Mouse (Mus musculus) gastrocnemius, adult 2 months (tissue): ENCODE data around the gene Tmem115. TPM values are rescaled to one million over a fixed set of nuclear protein-coding genes. Genes with fewer than 3 reads are reported as not detected.

ENCODE experiments used
- DNase-seq: peaks from one replicate; pipeline ENCODE4 v3.0.0; 2022
- H3K27ac ChIP-seq: fragments of 200-600 bp; 2 replicates; pipeline ENCODE4 v1.8.1; 2022; ENCODE audit warnings: mild to moderate bottlenecking
- H3K4me3 ChIP-seq: fragments of 200-600 bp; 2 replicates; pipeline ENCODE4 v1.8.1; 2022; ENCODE audit warnings: mild to moderate bottlenecking, moderate library complexity
- CTCF ChIP-seq: fragments of 200-600 bp; IDR thresholded peaks from 2 replicates; pipeline ENCODE4 v1.8.1; 2022; ENCODE audit warnings: antibody characterized with exemption, mild to moderate bottlenecking, moderate library complexity
- intact Hi-C: fragments of 180-260 bp; cut with DNase I; formaldehyde crosslinking; loops from one replicate; pipeline ENCODE4 v1.15.1; 2025
- long read RNA-seq, 2 experiments: library from polyadenylated mRNA; stranded (forward); transcript quantifications; one replicate each; pipeline ENCODE4 v2.0.0; 2021
- total RNA-seq, 2 experiments: library from RNA; stranded (reverse); gene quantifications; 2 replicates each; pipeline ENCODE4 v1.2.3; 2021

Tmem115 gene
- 10 to 100 TPM; 16.6 to 17.3 TPM for total RNA-seq
- long read RNA-seq, experiment 1, transcript Tmem115-201 (2 exons, 2,194 nt): major isoform, 53 of 53 reads
- long read RNA-seq, experiment 1, partial matches to known transcripts: 0 of 53 reads
- long read RNA-seq, experiment 1, other reads (novel, unspliced or antisense): 0 of 53 reads
- long read RNA-seq, experiment 2, transcript Tmem115-201 (2 exons, 2,194 nt): major isoform, 45 of 45 reads
- long read RNA-seq, experiment 2, partial matches to known transcripts: 0 of 45 reads
- long read RNA-seq, experiment 2, other reads (novel, unspliced or antisense): 0 of 45 reads

GRCm38 (mm10) chr9:107533791-107534407, at the start of gene Tmem115:
Gene Tmem115 (plus strand): TSS chr9:107533945.
- TF ChIP-seq CTCF: peak; percentile 26; the same call in 1 of the 2 replicates
- H3K27ac ChIP-seq: peak within 1 kb of the TSS; percentile 94
- intact Hi-C loops: no loop called here
- H3K4me3 ChIP-seq: peak within 1 kb of the TSS; percentile 92
- DNase-seq: peak; percentile 95

DNA sequence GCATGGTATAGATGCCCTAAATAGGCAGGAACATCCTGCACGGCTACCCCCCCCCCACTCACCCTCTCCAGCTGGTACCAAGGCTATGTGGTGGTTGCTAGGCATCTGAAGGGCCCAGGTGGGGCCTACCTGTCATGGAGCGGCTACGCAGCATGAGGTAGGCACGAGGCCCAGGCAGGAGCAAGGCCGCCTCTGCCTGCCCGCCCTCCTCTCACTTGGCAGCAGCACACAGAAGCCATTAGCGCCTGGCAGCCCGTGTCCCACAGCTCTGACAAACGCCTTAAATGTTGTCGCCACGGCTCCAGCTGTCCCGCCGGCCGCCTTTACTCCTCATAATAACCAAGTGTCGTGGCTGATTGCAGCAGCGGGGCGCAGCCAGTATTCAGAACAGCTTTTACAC, 49.4 kb upstream of the Tmem115 start:
- DNase-seq: peak; percentile 27
- H3K4me3 ChIP-seq: no peak overlapping the region
- no peak overlapping the region for H3K27ac ChIP-seq
- TF ChIP-seq CTCF: no peak
- intact Hi-C loops: no loop called here

GRCm38 (mm10) chr9:107484766-107485165, 49.0 kb upstream of the Tmem115 start:
- intact Hi-C loops: no loop called here
- DNase-seq: no peak
- Histone ChIP-seq H3K27ac (no peak overlapping the region), H3K4me3 (no peak overlapping the region)
- TF ChIP-seq CTCF: no peak

DNA sequence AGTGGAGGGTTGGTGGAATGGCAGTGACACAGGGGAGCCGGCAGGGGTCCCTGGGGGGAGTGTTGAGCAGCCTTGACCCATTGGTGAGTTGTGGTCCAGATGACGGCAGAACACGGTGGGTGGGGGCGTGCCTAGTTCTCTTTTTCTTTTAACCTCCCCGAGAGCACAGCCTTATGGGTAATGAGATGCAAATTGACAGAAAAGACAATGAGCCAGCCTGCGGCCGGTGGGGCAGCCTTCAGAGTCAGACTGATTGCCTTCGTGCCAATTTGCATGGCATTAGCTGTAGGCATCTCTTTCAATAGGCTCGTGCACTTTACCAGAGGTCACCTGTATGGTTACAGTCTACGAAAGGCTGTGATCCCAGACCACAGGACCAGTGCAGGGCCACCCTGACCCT, 47.7 kb upstream of the Tmem115 start:
- Histone ChIP-seq H3K4me3 (no peak overlapping the region), H3K27ac (no peak overlapping the region)
- TF ChIP-seq CTCF: no peak
- no peak for DNase-seq
- intact Hi-C loops: no loop called here

GRCm38 (mm10) chr9:107486507-107487225, 47.1 kb upstream of the Tmem115 start:
- no peak for TF ChIP-seq CTCF
- no peak overlapping the region for H3K4me3 ChIP-seq
- H3K27ac ChIP-seq: no peak overlapping the region
- peak; percentile 48 for DNase-seq
- intact Hi-C loops: no loop called here

- DNase-seq: no peak
- TF ChIP-seq CTCF: no peak
- Histone ChIP-seq H3K4me3 (no peak overlapping the region), H3K27ac (no peak overlapping the region)
- intact Hi-C loops: no loop called here
Observed at GRCm38 (mm10) chr9:107490146-107490545, 43.6 kb upstream of the Tmem115 start.

DNA sequence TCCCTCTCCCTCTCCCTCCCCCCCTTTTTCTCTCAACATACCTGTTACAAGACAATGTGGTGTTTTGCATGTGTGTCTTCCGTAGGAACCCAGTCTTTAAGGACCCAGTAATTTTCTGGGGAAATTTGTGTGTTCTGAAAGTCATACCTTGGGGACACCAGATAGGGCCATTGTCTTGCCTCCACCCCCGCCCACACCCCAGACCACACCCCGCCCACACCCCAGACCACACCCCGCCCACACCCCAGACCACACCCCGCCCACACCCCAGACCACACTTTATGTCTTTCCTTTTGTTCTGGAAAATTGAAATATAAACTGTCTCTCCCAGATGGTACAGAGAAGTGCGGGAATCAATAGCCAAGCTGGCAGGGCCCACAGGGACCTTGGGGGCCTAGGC, 43.1 kb upstream of the Tmem115 start:
- Histone ChIP-seq H3K27ac (no peak overlapping the region), H3K4me3 (no peak overlapping the region)
- no peak for TF ChIP-seq CTCF
- DNase-seq: no peak
- intact Hi-C loops: no loop called here

GRCm38 (mm10) chr9:107493511-107493910, 40.2 kb upstream of the Tmem115 start:
- intact Hi-C loops: no loop called here
- no peak for TF ChIP-seq CTCF
- Histone ChIP-seq H3K4me3 (no peak overlapping the region), H3K27ac (no peak overlapping the region)
- DNase-seq: no peak

DNA sequence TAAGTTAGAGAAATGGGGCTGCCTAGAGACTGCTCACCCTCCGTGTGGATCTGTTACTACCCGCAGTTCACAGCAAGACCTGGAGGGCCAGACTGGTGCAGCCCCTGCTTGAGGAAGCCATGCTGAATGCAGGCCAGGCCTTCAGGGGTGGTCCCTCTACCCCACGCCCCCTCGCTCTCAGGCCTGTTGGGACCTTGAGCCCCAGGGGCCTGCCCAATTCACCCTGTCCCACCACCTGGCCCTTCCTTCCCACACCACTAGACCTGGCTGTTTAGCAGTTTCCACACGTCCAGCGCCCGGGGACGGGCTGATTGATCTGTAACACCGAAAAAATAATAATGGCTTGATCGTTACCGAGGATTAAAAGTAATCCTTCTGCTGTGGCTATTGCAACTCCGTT, 39.5 kb upstream of the Tmem115 start:
- Histone ChIP-seq H3K4me3 (no peak overlapping the region), H3K27ac (no peak overlapping the region)
- DNase-seq: no peak
- intact Hi-C loops: no loop called here
- TF ChIP-seq CTCF: no peak

- TF ChIP-seq CTCF: no peak
- Histone ChIP-seq H3K27ac (no peak overlapping the region), H3K4me3 (no peak overlapping the region)
- intact Hi-C loops: no loop called here
- no peak for DNase-seq
Observed at GRCm38 (mm10) chr9:107496359-107496758, 37.4 kb upstream of the Tmem115 start.

DNA sequence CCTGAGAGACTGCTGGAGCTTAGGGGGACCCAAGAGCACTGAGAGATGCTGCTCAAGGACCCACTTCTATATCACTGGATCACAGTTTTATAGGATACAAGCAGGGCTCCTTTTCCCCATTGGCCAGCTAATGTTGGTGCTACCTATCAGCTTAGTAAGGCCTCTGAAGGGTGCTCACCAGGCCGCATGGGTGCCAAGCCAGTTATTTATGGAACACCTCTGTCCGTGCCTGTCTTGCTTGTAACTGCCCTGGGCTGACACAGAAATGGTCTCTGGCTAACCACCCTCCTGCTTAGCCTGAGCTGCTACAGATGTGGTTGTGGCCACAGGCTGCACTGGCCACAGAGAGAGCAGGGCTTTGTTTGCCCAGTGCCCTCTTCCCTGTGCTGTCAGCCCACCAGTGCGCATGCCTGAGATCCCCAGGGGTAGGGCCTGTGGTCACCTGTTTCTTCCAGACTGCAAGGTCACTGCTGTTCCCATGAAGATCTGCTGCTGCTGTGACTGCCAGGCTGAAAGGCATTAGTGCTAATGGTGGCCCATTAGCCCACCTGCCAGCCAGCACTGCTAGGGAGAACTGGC, 32.9 kb upstream of the Tmem115 start:
- Histone ChIP-seq H3K27ac (peak overlapping the region; percentile 73), H3K4me3 (no peak overlapping the region)
- DNase-seq: peak; percentile 61
- intact Hi-C loops: no loop called here
- no peak for TF ChIP-seq CTCF

- TF ChIP-seq CTCF: no peak
- no peak overlapping the region for H3K4me3 ChIP-seq
- intact Hi-C loops: no loop called here
- no peak for DNase-seq
- no peak overlapping the region for H3K27ac ChIP-seq
Observed at GRCm38 (mm10) chr9:107502131-107502846, 31.5 kb upstream of the Tmem115 start.
